Mouse (Mus musculus): ENCODE results near the gene Gpr84.

GRCm38 (mm10) chr15:103272419-103273279, 37.8 kb downstream of the Gpr84 start, which contains the start of gene Copz1:
- TF ChIP-seq POLR2A (IDR thresholded peaks at IDR 0.05; ENCODE audit: borderline replicate concordance, insufficient read depth, low read length) (peak; percentile 93), CTCF (IDR thresholded peaks at IDR 0.05; ENCODE audit: borderline replicate concordance, insufficient read depth, low read depth, low read length) (no peak)

Data from cerebellum, adult 2 months (tissue).